Mouse (Mus musculus) forebrain, embryonic 14.5 days (tissue): ENCODE results near the gene Sf3b3. TPM values are rescaled to one million over a fixed set of nuclear protein-coding genes. Genes with fewer than 3 reads are reported as not detected.

Experiments
- ATAC-seq: fragments of 200-750 bp; cut with Nextera tagmentation; 2 replicates; pipeline ENCODE4 v1.8.0; 2017; ENCODE audit warnings: mild to moderate bottlenecking, moderate library complexity
- DNase-seq: peaks from one replicate; pipeline ENCODE4 v3.0.0-alpha.2; 2015; ENCODE audit warnings: low spot score
- H3K27ac ChIP-seq: fragments of 300-500 bp; sonication (generic); 2 replicates; pipeline ENCODE4 v1.5.1; 2014; ENCODE audit warnings: low read depth, mild to moderate bottlenecking, control low read depth, low read length, moderate library complexity
- H3K27me3 ChIP-seq: fragments of 300-500 bp; sonication (generic); replicated peaks from 2 replicates; pipeline ENCODE4 v1.6.1; 2014; ENCODE audit warnings: low read length, control low read depth, mixed read lengths; ENCODE audit not compliant: control insufficient read depth, insufficient read depth
- H3K36me3 ChIP-seq: fragments of 300-500 bp; sonication (generic); 2 replicates; pipeline ENCODE4 v1.6.1; 2014; ENCODE audit warnings: low read length, control low read depth; ENCODE audit not compliant: control insufficient read depth, insufficient read depth
- H3K4me1 ChIP-seq: fragments of 300-500 bp; sonication (generic); 2 replicates; pipeline ENCODE4 v1.6.1; 2014; ENCODE audit warnings: antibody characterized with exemption, low read length, control low read depth; ENCODE audit not compliant: control insufficient read depth, insufficient read depth
- H3K4me2 ChIP-seq: fragments of 300-500 bp; sonication (generic); 2 replicates; pipeline ENCODE4 v1.6.1; 2014; ENCODE audit warnings: mild to moderate bottlenecking, control low read depth, low read length
- H3K4me3 ChIP-seq: fragments of 300-500 bp; sonication (generic); 2 replicates; pipeline ENCODE4 v1.5.1; 2014; ENCODE audit warnings: low read depth, low read length, control low read depth
- H3K9ac ChIP-seq: fragments of 300-500 bp; sonication (generic); 2 replicates; pipeline ENCODE4 v1.6.1; 2014; ENCODE audit warnings: mild to moderate bottlenecking, low read length, control low read depth, moderate library complexity
- H3K9me3 ChIP-seq: fragments of 300-500 bp; sonication (generic); replicated peaks from 2 replicates; pipeline ENCODE4 v1.6.1; 2016; ENCODE audit warnings: low read length, control low read depth, mixed read lengths; ENCODE audit not compliant: control insufficient read depth
- WGBS: fragments of 180-500 bp; shearing (Covaris S2); extraction: QIAGEN DNeasy Blood & Tissue Kit; methylation state at CpG from one replicate; pipeline ENCODE4 v1.1.7; 2014; 5-methylcytosine and 5-hydroxymethylcytosine counted together
- polyA plus RNA-seq: library from polyadenylated mRNA; unstranded; fragments of >200 nt; fragmentation: Nextera tagmentation; extraction: Ambion mirVana; gene quantifications from 2 replicates; pipeline ENCODE4 v1.2.1, GENCODE M21; 2014

Sf3b3 gene
- polyA plus RNA-seq, result 98.5 and 111 TPM in 2 replicates

- peak within 1 kb of the TSS; percentile 93 for H3K4me3 ChIP-seq
- ATAC-seq (peak; percentile 91), DNase-seq (peak; percentile 93)
- H3K27ac ChIP-seq, result peak within 1 kb of the TSS; percentile 88
- peak within 1 kb of the TSS; percentile 72 for H3K4me2 ChIP-seq
- H3K4me1 ChIP-seq, result peaks cover 7% of the 10 kb centered on the region; the same call in 1 of the 2 replicates
- no peaks in the 10 kb centered on the region for H3K9me3 ChIP-seq
- peak within 1 kb of the TSS; percentile 95 for H3K9ac ChIP-seq
- under 1% methylated on average over 53 of the region's 53 CpGs for whole genome bisulfite sequencing
- no peaks in the 10 kb centered on the region for H3K27me3 ChIP-seq
- peaks cover 47% of the 10 kb centered on the region for H3K36me3 ChIP-seq
Observed at GRCm38 (mm10) chr8:110846405-110847170, at the start of gene Sf3b3, which contains the start of gene Cog4. Gene Sf3b3, minus strand, starts transcription at chr8:110846787. Gene Cog4, plus strand, starts transcription at chr8:110846600.

GRCm38 (mm10) chr8:110895812-110896211 is 49.2 kb upstream of the Sf3b3 start:
- H3K36me3 ChIP-seq, result peaks cover 11% of the 10 kb centered on the region; the same call in 1 of the 2 replicates
- no peak overlapping the region for H3K4me3 ChIP-seq
- ATAC-seq, result no peak
- no peaks in the 10 kb centered on the region for H3K4me1 ChIP-seq
- H3K27me3 ChIP-seq, result no peaks in the 10 kb centered on the region
- H3K4me2 ChIP-seq, result no peak overlapping the region
- H3K27ac ChIP-seq, result no peak overlapping the region
- WGBS, result 94% methylated on average over 13 of the region's 13 CpGs
- H3K9ac ChIP-seq, result no peak overlapping the region
- H3K9me3 ChIP-seq, result no peaks in the 10 kb centered on the region
- no peak for DNase-seq

- Histone ChIP-seq H3K4me3 (no peak overlapping the region), H3K9ac (no peak overlapping the region), H3K4me2 (no peak overlapping the region), H3K27me3 (no peaks in the 10 kb centered on the region), H3K27ac (no peak overlapping the region), H3K36me3 (peaks cover 11% of the 10 kb centered on the region; the same call in 1 of the 2 replicates), H3K4me1 (no peaks in the 10 kb centered on the region), H3K9me3 (no peaks in the 10 kb centered on the region)
- 91% methylated on average over 5 of the region's 9 CpGs for WGBS
- DNase-seq (no peak), ATAC-seq (no peak)
Observed at GRCm38 (mm10) chr8:110895254-110895653, 48.7 kb upstream of the Sf3b3 start.

GRCm38 (mm10) chr8:110894851-110895250 is 48.3 kb upstream of the Sf3b3 start:
- no peak for ATAC-seq

GRCm38 (mm10) chr8:110892913-110893312 is 46.3 kb upstream of the Sf3b3 start:
- 98% methylated on average over 2 of the region's 2 CpGs for WGBS
- H3K9me3 ChIP-seq, result no peaks in the 10 kb centered on the region
- DNase-seq, result no peak
- no peaks in the 10 kb centered on the region for H3K27me3 ChIP-seq
- H3K36me3 ChIP-seq, result peaks cover 18% of the 10 kb centered on the region; the same call in 1 of the 2 replicates
- no peak for ATAC-seq
- no peak overlapping the region for H3K4me2 ChIP-seq
- no peak overlapping the region for H3K9ac ChIP-seq
- H3K27ac ChIP-seq, result no peak overlapping the region
- H3K4me1 ChIP-seq, result no peaks in the 10 kb centered on the region
- no peak overlapping the region for H3K4me3 ChIP-seq

More at GRCm38 (mm10) chr8:110894851-110895250, 48.3 kb upstream of the Sf3b3 start:
- no peak for DNase-seq
- WGBS, result 85% methylated on average over 10 of the region's 10 CpGs
- H3K4me3 ChIP-seq, result no peak overlapping the region
- no peaks in the 10 kb centered on the region for H3K27me3 ChIP-seq
- no peaks in the 10 kb centered on the region for H3K4me1 ChIP-seq
- no peaks in the 10 kb centered on the region for H3K9me3 ChIP-seq
- no peak overlapping the region for H3K4me2 ChIP-seq
- peaks cover 14% of the 10 kb centered on the region; the same call in 1 of the 2 replicates for H3K36me3 ChIP-seq
- H3K9ac ChIP-seq, result no peak overlapping the region
- no peak overlapping the region for H3K27ac ChIP-seq

GRCm38 (mm10) chr8:110892040-110892439 is 45.5 kb upstream of the Sf3b3 start:
- H3K36me3 ChIP-seq, result peaks cover 24% of the 10 kb centered on the region; the same call in 1 of the 2 replicates
- H3K4me2 ChIP-seq, result no peak overlapping the region
- WGBS, result 88% methylated on average over 7 of the region's 7 CpGs
- H3K27ac ChIP-seq, result no peak overlapping the region
- no peaks in the 10 kb centered on the region for H3K9me3 ChIP-seq
- no peak for DNase-seq
- ATAC-seq, result no peak
- H3K4me1 ChIP-seq, result no peaks in the 10 kb centered on the region
- no peaks in the 10 kb centered on the region for H3K27me3 ChIP-seq
- no peak overlapping the region for H3K4me3 ChIP-seq
- no peak overlapping the region for H3K9ac ChIP-seq

GRCm38 (mm10) chr8:110889904-110890470 is 43.4 kb upstream of the Sf3b3 start:
- 84% methylated on average over 12 of the region's 12 CpGs for WGBS
- Histone ChIP-seq H3K9ac (no peak overlapping the region), H3K36me3 (peaks cover 28% of the 10 kb centered on the region)

GRCm38 (mm10) chr8:110888860-110889259 is 42.3 kb upstream of the Sf3b3 start:
- H3K4me2 ChIP-seq, result no peak overlapping the region
- no peak overlapping the region for H3K9ac ChIP-seq
- H3K4me3 ChIP-seq, result no peak overlapping the region
- H3K27me3 ChIP-seq, result no peaks in the 10 kb centered on the region
- H3K36me3 ChIP-seq, result peaks cover 32% of the 10 kb centered on the region
- no peak overlapping the region for H3K27ac ChIP-seq
- WGBS, result 93% methylated on average over 16 of the region's 16 CpGs
- no peaks in the 10 kb centered on the region for H3K9me3 ChIP-seq
- no peak for ATAC-seq
- no peaks in the 10 kb centered on the region for H3K4me1 ChIP-seq
- DNase-seq, result no peak

More at GRCm38 (mm10) chr8:110889904-110890470, 43.4 kb upstream of the Sf3b3 start:
- no peak overlapping the region for H3K27ac ChIP-seq
- no peak overlapping the region for H3K4me3 ChIP-seq
- no peaks in the 10 kb centered on the region for H3K9me3 ChIP-seq
- no peak overlapping the region for H3K4me2 ChIP-seq
- no peak for DNase-seq
- no peak for ATAC-seq
- H3K27me3 ChIP-seq, result no peaks in the 10 kb centered on the region
- H3K4me1 ChIP-seq, result no peaks in the 10 kb centered on the region

GRCm38 (mm10) chr8:110888441-110888840 is 41.9 kb upstream of the Sf3b3 start:
- Histone ChIP-seq H3K4me2 (no peak overlapping the region), H3K4me1 (no peaks in the 10 kb centered on the region), H3K9me3 (no peaks in the 10 kb centered on the region), H3K27me3 (no peaks in the 10 kb centered on the region), H3K9ac (no peak overlapping the region), H3K4me3 (no peak overlapping the region), H3K36me3 (peaks cover 36% of the 10 kb centered on the region), H3K27ac (no peak overlapping the region)
- ATAC-seq (no peak), DNase-seq (peak; percentile 3)
- WGBS, result 91% methylated on average over 8 of the region's 8 CpGs
